Mouse (Mus musculus) cerebellum, adult 9-10 months (tissue): ENCODE measurements around the gene Cacna1b.

ENCODE experiments used
- DNase-seq: peaks from one replicate; pipeline ENCODE4 v3.0.0; 2022

The Cacna1b gene

GRCm38 (mm10) chr2:24717963-24718362, 45.0 kb downstream of the Cacna1b start:
- no peak for DNase-seq

GRCm38 (mm10) chr2:24717461-24717860, 45.5 kb downstream of the Cacna1b start:
- DNase-seq = peak; percentile 64

- DNase-seq = no peak
Measured at GRCm38 (mm10) chr2:24705929-24706328, 57.0 kb downstream of the Cacna1b start.

- no peak for DNase-seq
Measured at GRCm38 (mm10) chr2:24702208-24702957, 60.6 kb downstream of the Cacna1b start.

GRCm38 (mm10) chr2:24697281-24697980, 65.5 kb downstream of the Cacna1b start:
- DNase-seq = no peak

GRCm38 (mm10) chr2:24692371-24692770, 70.6 kb downstream of the Cacna1b start:
- no peak for DNase-seq

GRCm38 (mm10) chr2:24690356-24690755, 72.6 kb downstream of the Cacna1b start:
- no peak for DNase-seq

GRCm38 (mm10) chr2:24685347-24685746, 77.6 kb downstream of the Cacna1b start:
- DNase-seq = no peak

GRCm38 (mm10) chr2:24684796-24685195, 78.2 kb downstream of the Cacna1b start:
- no peak for DNase-seq

- no peak for DNase-seq
Measured at GRCm38 (mm10) chr2:24683266-24683665, 79.7 kb downstream of the Cacna1b start.

GRCm38 (mm10) chr2:24680731-24681130, 82.2 kb downstream of the Cacna1b start:
- DNase-seq = peak; percentile 74

- no peak for DNase-seq
Measured at GRCm38 (mm10) chr2:24680176-24680575, 82.8 kb downstream of the Cacna1b start.

GRCm38 (mm10) chr2:24679012-24679651, 83.8 kb downstream of the Cacna1b start:
- DNase-seq = no peak

- no peak for DNase-seq
Measured at GRCm38 (mm10) chr2:24678538-24678937, 84.4 kb downstream of the Cacna1b start.

GRCm38 (mm10) chr2:24678110-24678509, 84.8 kb downstream of the Cacna1b start:
- no peak for DNase-seq

GRCm38 (mm10) chr2:24677629-24678028, 85.3 kb downstream of the Cacna1b start:
- no peak for DNase-seq

- no peak for DNase-seq
Measured at GRCm38 (mm10) chr2:24674432-24675006, 88.4 kb downstream of the Cacna1b start.

GRCm38 (mm10) chr2:24668598-24668997, 94.4 kb downstream of the Cacna1b start:
- DNase-seq = no peak

- no peak for DNase-seq
Measured at GRCm38 (mm10) chr2:24664678-24665257, 98.2 kb downstream of the Cacna1b start.

GRCm38 (mm10) chr2:24659150-24659775, 103.7 kb downstream of the Cacna1b start:
- no peak for DNase-seq

- DNase-seq = no peak
Measured at GRCm38 (mm10) chr2:24648503-24648902, 114.4 kb downstream of the Cacna1b start.

GRCm38 (mm10) chr2:24646452-24647146, 116.4 kb downstream of the Cacna1b start:
- DNase-seq = no peak
